Mouse (Mus musculus) E14TG2a.4 (cell line): Measurements from ENCODE around the gene Pfn4.
"Not testable (repeated sequence)": the region's sequence is repeated elsewhere in the genome, so short reads cannot be mapped to it uniquely, and the experiment has no call there.

ENCODE experiments used
- CTCF ChIP-seq: conservative IDR thresholded peaks from 2 replicates; pipeline ENCODE4 v1.5.1; 2014; ENCODE audit warnings: low read length
- NANOG ChIP-seq: IDR thresholded peaks from 2 replicates; pipeline ENCODE4 v1.6.1; 2014; ENCODE audit warnings: borderline replicate concordance, low read length, mixed read lengths
- POU5F1 ChIP-seq: IDR thresholded peaks from 2 replicates; pipeline ENCODE4 v1.6.1; 2014; ENCODE audit warnings: low read length, borderline replicate concordance

- not testable (repeated sequence) for TF ChIP-seq CTCF, NANOG, POU5F1
Observed at GRCm38 (mm10) chr12:4781725-4782404, 13.0 kb downstream of the Pfn4 start.
